Mouse (Mus musculus): Measurements from ENCODE around the gene Gga2. TPM values are rescaled to one million over a fixed set of nuclear protein-coding genes. Genes with fewer than 3 reads are reported as not detected.

Gga2 gene
- polyA plus RNA-seq, 1 experiment from 2014 or later: 65.3 TPM

DNA sequence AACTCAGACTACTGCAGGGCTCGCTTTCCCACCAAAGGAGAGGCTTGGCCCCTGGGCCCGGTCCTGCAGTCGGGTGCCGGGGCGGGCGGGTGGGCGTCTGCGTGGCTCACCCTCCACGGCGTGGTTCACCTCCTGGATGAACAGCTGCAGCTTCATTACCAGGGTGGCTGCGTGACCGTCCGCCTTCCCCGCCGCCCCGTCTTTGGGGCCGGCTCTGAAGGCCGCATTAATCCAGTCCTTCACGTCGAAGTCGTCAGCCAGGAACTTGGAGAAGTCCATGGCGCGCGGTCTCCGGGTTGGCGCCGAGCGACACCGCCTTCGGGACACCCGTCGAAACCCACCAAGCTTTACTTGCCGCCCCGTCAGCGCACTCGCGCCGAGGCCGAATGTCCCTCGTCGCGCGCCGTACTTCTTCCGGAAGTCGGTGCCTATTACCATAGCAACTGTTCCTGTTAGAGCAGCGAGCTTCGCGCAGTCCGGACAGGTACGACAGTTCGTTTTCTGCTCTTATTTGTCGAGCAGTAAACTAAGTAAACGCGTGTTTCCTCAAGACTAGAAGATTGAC lies 39.6 kb downstream of the Gga2 start, which contains the start of gene Cog7:
Gene Cog7 (minus strand): TSS at position 405 of the 565 bp plus-strand sequence.
- 1% methylated on average over 55 of the region's 55 CpGs for WGBS (ENCODE audit: insufficient replicate concordance)
- Histone ChIP-seq H3K9ac (peak within 1 kb of the TSS; percentile 88), H3K4me2 (peak within 1 kb of the TSS; percentile 81), H3K4me3 (peak within 1 kb of the TSS; percentile 86), H3K27ac (peak within 1 kb of the TSS; percentile 68), H3K27me3 (replicated peaks) (no peaks in the 10 kb centered on the region), H3K4me1 (peaks cover 18% of the 10 kb centered on the region), H3K9me3 (replicated peaks) (no peaks in the 10 kb centered on the region), H3K36me3 (peaks cover 9% of the 10 kb centered on the region)
- peak; percentile 86 for ATAC-seq

DNA sequence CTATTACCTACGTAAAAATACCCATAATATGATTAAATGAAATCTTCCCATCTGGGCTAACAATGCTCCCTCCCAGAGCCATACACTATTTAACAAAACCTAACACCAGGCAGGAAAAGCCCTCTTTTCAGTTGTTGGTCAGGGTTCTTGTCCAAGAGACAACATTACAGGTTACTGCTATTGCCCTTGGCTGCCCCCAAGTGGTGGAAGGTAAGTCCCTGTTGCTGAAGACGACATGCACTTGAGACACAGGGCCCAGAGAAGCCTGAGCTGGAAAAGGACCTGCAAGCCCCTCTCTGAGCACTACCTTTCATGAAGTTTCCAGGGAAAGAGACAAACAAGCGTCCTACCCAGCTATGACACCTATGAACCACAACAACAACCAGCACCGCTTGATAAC lies 46.0 kb downstream of the Gga2 start:
- ATAC-seq: no peak
- no peak overlapping the region for H3K9ac ChIP-seq
- H3K27me3 ChIP-seq (replicated peaks): no peaks in the 10 kb centered on the region
- no peak overlapping the region for H3K27ac ChIP-seq
- peaks cover 56% of the 10 kb centered on the region for H3K36me3 ChIP-seq
- no peaks in the 10 kb centered on the region for H3K9me3 ChIP-seq (replicated peaks)
- H3K4me1 ChIP-seq: peaks cover 12% of the 10 kb centered on the region
- WGBS (ENCODE audit: insufficient replicate concordance): 51% methylated on average over 4 of the region's 4 CpGs
- no peak overlapping the region for H3K4me3 ChIP-seq
- H3K4me2 ChIP-seq: no peak overlapping the region

DNA sequence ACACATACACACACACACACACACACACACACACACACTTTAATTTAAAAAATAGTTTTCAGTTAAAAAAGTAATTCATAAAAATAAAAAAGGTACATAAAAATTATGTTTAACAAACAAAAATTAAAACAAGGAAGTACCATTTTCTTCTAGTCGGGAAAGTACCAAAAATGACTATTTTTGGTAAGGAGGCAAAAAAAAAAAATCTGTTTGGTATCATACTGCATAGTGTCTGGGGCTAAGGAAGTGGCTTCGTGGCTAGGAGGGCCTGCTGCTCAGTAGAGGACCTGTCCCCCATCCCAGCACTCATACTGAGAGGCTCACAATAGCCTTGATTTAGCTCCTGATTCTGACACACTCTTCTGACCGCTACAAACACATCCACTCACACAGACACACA lies 49.3 kb downstream of the Gga2 start:
- Histone ChIP-seq H3K9me3 (replicated peaks) (no peaks in the 10 kb centered on the region), H3K27ac (no peak overlapping the region), H3K36me3 (peaks cover 65% of the 10 kb centered on the region), H3K4me2 (no peak overlapping the region), H3K27me3 (replicated peaks) (no peaks in the 10 kb centered on the region), H3K4me3 (no peak overlapping the region), H3K4me1 (peaks cover 31% of the 10 kb centered on the region), H3K9ac (no peak overlapping the region)
- no peak for ATAC-seq
- WGBS (ENCODE audit: insufficient replicate concordance): 63% methylated on average over 3 of the region's 3 CpGs

DNA sequence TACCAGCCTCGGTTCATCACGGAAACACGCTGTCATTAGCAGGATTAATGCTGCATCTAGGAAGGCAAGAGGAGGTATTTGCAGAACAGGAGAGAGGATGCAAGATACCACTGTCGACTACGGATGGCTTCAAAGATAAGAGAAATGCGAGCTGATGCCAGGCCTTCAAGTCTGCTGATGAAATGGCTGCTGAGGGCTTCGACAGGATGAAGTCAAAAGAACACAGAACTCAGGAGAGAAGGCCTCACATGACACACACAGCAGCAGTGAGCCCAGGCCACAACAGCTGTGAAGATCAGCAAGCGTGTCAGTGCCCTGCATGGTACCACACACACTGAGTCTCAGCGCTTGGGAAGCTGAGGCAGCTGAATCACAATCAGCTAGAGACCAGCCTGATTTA lies 50.8 kb downstream of the Gga2 start:
- 47% methylated on average over 9 of the region's 9 CpGs for WGBS (ENCODE audit: insufficient replicate concordance)
- ATAC-seq: peak; percentile 66

DNA sequence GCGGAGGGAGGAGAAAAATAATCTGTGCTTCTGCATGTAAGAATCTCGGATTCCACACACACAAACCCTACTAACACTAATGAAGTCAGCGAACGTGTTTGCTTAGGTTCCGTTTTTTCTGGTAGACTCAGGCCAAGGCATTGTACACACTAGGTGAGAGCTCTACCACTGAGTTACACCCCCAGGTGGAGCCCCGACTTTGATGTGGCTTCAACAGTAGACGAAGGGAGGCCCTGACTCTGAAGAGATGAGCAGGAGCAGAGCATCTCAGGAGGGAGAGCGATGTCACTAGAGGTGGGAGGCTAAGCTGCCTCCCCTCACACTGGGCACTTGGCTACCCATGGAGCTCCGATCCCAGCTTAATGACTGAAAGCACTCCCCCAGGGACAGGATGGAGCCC lies 52.2 kb downstream of the Gga2 start:
- H3K9ac ChIP-seq: no peak overlapping the region
- H3K27ac ChIP-seq: no peak overlapping the region
- peaks cover 60% of the 10 kb centered on the region for H3K36me3 ChIP-seq
- no peak overlapping the region for H3K4me2 ChIP-seq
- WGBS (ENCODE audit: insufficient replicate concordance): 79% methylated on average over 9 of the region's 9 CpGs
- no peak for ATAC-seq
- 0 out of 2 replicates have a peak, but pooled peaks cover 4% of the 10 kb centered on the region for H3K9me3 ChIP-seq (replicated peaks)
- H3K27me3 ChIP-seq (replicated peaks): no peaks in the 10 kb centered on the region
- peaks cover 37% of the 10 kb centered on the region for H3K4me1 ChIP-seq
- no peak overlapping the region for H3K4me3 ChIP-seq

More for the DNA sequence above, 50.8 kb downstream of the Gga2 start:
- Histone ChIP-seq H3K4me2 (no peak overlapping the region), H3K9ac (no peak overlapping the region), H3K27ac (no peak overlapping the region), H3K27me3 (replicated peaks) (no peaks in the 10 kb centered on the region), H3K4me1 (peaks cover 37% of the 10 kb centered on the region), H3K36me3 (peaks cover 59% of the 10 kb centered on the region), H3K9me3 (replicated peaks) (no peaks in the 10 kb centered on the region), H3K4me3 (no peak overlapping the region)

DNA sequence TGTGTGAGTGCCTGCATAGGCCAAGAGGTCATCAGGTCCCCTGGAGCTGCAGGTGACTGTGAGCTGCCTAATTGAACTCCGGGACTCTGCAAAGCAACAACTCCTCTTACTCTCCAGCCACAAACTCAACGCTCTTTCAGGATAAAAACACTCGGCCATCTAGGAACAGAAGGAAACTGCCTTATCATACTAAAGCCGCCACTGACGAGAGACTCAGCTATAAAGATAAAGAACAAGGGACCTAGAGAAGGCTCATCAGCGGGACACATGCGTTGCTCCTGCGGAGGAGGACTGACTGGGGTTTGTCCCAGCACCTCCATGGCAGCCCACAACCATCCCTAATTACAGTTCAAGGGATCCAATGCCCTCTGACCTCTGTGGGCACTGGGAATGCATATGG lies 52.8 kb downstream of the Gga2 start:
- H3K27me3 ChIP-seq (replicated peaks): no peaks in the 10 kb centered on the region
- WGBS (ENCODE audit: insufficient replicate concordance): 19% methylated on average over 8 of the region's 8 CpGs
- H3K4me1 ChIP-seq: peaks cover 37% of the 10 kb centered on the region
- no peak overlapping the region for H3K4me2 ChIP-seq
- H3K27ac ChIP-seq: no peak overlapping the region
- H3K9me3 ChIP-seq (replicated peaks): 0 out of 2 replicates have a peak, but pooled peaks cover 4% of the 10 kb centered on the region
- H3K36me3 ChIP-seq: peaks cover 60% of the 10 kb centered on the region
- peak; percentile 77 for ATAC-seq
- no peak overlapping the region for H3K4me3 ChIP-seq
- H3K9ac ChIP-seq: no peak overlapping the region

DNA sequence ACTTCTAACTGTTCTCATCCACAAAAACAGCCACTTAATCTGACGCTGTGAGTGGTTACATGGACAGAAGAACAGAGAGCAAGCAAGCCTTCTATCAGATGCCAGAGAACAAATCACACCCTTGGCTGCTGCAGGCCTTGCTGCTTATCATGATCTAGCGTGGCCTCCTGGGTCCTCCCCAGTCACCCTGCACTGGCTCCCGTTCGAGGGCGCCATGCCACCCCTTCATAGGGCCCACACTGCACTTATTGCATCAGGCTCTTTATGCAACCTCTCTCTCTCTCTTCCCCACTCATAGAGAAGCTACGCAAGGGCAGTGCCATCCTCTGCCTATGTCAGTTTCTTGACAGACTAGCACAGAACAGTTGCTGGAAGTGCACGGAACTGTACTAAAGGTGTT lies 54.9 kb downstream of the Gga2 start:
- ATAC-seq: no peak
- 0 out of 2 replicates have a peak, but pooled peaks cover 4% of the 10 kb centered on the region for H3K9me3 ChIP-seq (replicated peaks)
- 77% methylated on average over 7 of the region's 7 CpGs for WGBS (ENCODE audit: insufficient replicate concordance)

DNA sequence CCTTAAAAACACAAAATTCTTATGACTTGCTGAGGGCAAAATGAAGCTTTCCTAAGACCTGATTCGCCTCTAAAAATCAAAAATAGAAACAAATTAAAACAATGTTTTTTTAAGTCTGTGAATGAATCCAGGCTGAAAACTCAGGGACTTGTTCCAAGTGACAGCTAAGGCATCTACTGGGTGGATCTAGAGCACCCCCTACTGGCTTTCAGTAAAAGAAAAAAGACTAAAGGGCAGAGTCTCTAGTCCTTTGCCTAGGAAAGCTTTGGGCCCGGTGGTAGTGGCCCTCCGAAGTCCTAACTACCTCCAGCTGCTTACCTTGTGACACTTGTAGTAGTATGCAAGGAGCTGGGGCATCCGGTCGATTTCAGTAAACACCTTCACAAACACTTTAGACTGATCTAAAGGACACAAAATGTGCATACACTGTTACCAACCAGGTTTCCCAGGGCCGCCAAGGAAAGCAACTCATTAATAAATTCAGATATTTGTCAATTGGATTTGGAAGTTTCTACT lies 57.1 kb downstream of the Gga2 start:
- WGBS (ENCODE audit: insufficient replicate concordance): 63% methylated on average over 6 of the region's 6 CpGs
- H3K9me3 ChIP-seq (replicated peaks): 0 out of 2 replicates have a peak, but pooled peaks cover 4% of the 10 kb centered on the region
- no peak overlapping the region for H3K4me3 ChIP-seq
- H3K27me3 ChIP-seq (replicated peaks): no peaks in the 10 kb centered on the region
- peaks cover 20% of the 10 kb centered on the region for H3K4me1 ChIP-seq
- H3K27ac ChIP-seq: no peak overlapping the region
- no peak for ATAC-seq
- peaks cover 55% of the 10 kb centered on the region for H3K36me3 ChIP-seq
- no peak overlapping the region for H3K9ac ChIP-seq
- no peak overlapping the region for H3K4me2 ChIP-seq

More for the DNA sequence above, 54.9 kb downstream of the Gga2 start:
- peaks cover 37% of the 10 kb centered on the region for H3K4me1 ChIP-seq
- peaks cover 68% of the 10 kb centered on the region for H3K36me3 ChIP-seq
- no peak overlapping the region for H3K9ac ChIP-seq
- H3K4me2 ChIP-seq: no peak overlapping the region
- H3K27ac ChIP-seq: no peak overlapping the region
- no peak overlapping the region for H3K4me3 ChIP-seq
- H3K27me3 ChIP-seq (replicated peaks): no peaks in the 10 kb centered on the region

DNA sequence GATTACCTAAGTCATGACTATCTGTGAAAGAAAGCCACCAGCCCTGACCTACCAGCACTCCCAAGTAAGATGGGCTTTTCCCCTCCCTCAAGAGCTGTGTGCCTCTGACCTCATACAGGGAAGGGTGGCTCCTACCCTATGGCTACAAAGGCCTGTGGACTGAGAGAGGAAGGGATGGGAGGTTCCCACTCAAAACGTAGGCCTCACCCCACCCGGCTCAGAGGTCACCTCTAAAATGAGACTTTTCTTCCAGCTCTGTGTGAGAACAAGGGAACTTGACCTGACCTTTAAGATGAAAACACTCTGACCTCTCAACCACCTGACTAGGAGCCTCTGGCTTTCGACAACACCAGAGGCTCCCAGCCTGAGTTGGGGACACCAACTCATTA lies 58.5 kb downstream of the Gga2 start:
- 71% methylated on average over 3 of the region's 3 CpGs for WGBS (ENCODE audit: insufficient replicate concordance)
- Histone ChIP-seq H3K9ac (no peak overlapping the region), H3K4me3 (no peak overlapping the region), H3K4me1 (peaks cover 6% of the 10 kb centered on the region), H3K27ac (no peak overlapping the region), H3K9me3 (replicated peaks) (0 out of 2 replicates have a peak, but pooled peaks cover 4% of the 10 kb centered on the region), H3K36me3 (peaks cover 53% of the 10 kb centered on the region), H3K27me3 (replicated peaks) (no peaks in the 10 kb centered on the region), H3K4me2 (no peak overlapping the region)
- no peak for ATAC-seq

DNA sequence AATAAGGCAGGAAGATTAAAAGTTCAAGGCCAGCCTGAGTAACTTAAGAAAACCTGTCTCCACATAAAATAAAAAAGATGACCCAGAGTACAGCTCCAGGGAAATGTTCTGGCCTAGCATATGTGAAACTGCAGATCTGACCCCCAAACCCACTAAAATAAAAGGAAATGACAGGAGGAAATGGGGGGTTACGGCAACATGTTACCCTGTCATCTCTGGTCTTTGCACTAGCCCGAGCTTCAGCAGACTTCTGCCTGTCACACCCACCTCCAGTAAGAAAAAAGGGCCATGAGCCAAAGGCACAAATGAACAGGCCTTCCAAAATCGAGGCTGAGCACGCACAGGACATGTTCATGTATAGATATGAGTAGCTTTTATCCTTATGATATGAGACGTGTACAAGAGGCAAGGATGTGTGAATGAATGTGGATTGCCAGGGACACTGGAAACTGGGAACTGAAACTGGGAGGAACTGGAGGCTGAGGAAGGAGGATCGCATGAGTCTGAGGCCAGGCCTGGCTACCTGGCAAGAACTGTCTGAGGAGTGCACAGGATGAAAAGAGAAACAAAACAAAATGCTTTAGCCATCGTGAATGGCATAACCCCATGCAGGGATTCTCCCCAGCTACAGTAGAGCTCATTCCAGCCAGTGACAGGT lies 59.0 kb downstream of the Gga2 start:
- H3K27me3 ChIP-seq (replicated peaks): no peaks in the 10 kb centered on the region
- no peak overlapping the region for H3K4me3 ChIP-seq
- H3K36me3 ChIP-seq: peaks cover 53% of the 10 kb centered on the region
- no peak overlapping the region for H3K4me2 ChIP-seq
- WGBS (ENCODE audit: insufficient replicate concordance): 76% methylated on average over 7 of the region's 7 CpGs
- no peak overlapping the region for H3K27ac ChIP-seq
- 0 out of 2 replicates have a peak, but pooled peaks cover 4% of the 10 kb centered on the region for H3K9me3 ChIP-seq (replicated peaks)
- peaks cover 5% of the 10 kb centered on the region; the same call in 1 of the 2 replicates for H3K4me1 ChIP-seq
- ATAC-seq: no peak
- no peak overlapping the region for H3K9ac ChIP-seq

DNA sequence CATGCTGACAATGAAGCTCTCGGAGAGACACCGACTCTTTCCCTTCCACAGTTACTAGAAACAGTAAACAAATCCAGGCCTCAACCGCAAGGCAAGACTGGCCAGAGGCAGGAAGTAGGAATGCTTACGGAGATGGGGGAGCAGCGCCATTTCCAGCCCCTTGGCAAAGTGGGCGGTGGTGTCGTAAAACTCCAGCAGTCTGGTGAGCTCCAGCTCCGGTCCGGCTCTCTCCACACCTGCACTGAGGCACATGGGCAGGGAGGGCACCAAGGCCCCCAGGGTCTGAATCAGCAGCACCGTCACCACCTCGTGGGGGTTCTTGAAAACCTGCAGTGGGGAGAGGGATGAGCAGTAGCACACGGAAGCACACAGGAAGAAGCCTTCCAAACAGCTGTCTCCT lies 65.2 kb downstream of the Gga2 start:
- Histone ChIP-seq H3K4me1 (no peaks in the 10 kb centered on the region), H3K9ac (no peak overlapping the region), H3K4me3 (no peak overlapping the region), H3K27ac (no peak overlapping the region), H3K9me3 (replicated peaks) (no peaks in the 10 kb centered on the region), H3K4me2 (no peak overlapping the region), H3K27me3 (replicated peaks) (no peaks in the 10 kb centered on the region), H3K36me3 (peaks cover 41% of the 10 kb centered on the region)
- no peak for ATAC-seq
- WGBS (ENCODE audit: insufficient replicate concordance): 83% methylated on average over 12 of the region's 12 CpGs

DNA sequence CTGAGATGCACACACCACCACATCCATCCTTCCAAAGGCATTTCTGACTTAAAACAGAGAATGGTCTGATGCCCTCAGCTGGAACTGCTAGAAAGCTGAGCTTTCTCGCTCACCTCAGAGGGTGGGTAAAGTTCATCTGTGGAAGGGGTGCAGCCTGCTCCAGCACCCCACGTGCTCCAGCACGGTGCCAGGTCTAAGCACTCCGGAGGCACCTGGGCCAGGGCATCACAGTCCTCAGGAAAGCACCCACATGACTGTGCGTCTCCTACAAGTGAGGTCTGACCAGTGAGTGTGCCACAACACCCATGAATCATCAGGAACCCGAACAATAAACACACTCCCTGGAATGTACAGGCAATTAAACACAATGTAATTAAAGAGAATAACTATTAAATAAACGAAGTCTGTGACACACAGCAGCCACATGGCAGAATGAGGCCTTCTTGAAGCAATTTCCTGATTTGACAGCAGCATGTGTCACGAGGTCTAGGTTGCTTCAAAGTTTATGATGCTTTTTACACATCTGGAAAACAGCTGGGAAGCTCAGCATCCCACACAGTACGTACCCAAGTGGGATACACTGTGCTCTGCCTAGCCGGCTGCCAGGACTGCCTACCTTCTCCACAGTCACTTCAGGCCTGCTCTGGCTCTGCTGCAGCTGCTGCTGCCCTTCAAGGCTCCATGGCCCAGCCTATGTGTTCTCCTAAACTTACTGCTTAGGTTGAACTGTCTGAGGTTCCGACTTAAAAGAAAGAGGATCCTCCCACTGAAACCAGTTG lies 65.9 kb downstream of the Gga2 start:
- peak; percentile 35; the same call in 1 of the 2 replicates for ATAC-seq
- no peak overlapping the region for H3K4me2 ChIP-seq
- peaks cover 43% of the 10 kb centered on the region for H3K36me3 ChIP-seq
- no peak overlapping the region for H3K27ac ChIP-seq
- H3K4me3 ChIP-seq: no peak overlapping the region
- no peaks in the 10 kb centered on the region for H3K4me1 ChIP-seq
- H3K27me3 ChIP-seq (replicated peaks): no peaks in the 10 kb centered on the region
- no peak overlapping the region for H3K9ac ChIP-seq
- no peaks in the 10 kb centered on the region for H3K9me3 ChIP-seq (replicated peaks)
- WGBS (ENCODE audit: insufficient replicate concordance): 81% methylated on average over 11 of the region's 11 CpGs
